In genomic region chr13:36066676-36067075, GRCm38 (mm10) we compare ENCODE assay signal across 24 mouse cellular contexts. TPM values are rescaled to one million over a fixed set of nuclear protein-coding genes. Genes with fewer than 3 reads are reported as not detected.
DNase-seq lines count a peak whose midpoint lies in the region; ATAC-seq and TF ChIP-seq lines count a peak whose summit lies in the region.
"Had no signal": no experiment of that assay in that cellular context is flagged by ENCODE, and none has a peak within 500 bp of the region (broad histone marks: within the 10 kb centered on the region; RNA-seq: fewer than 3 reads in every experiment).

No protein-coding gene starts in this region.

- no peaks in the 10 kb centered on the region for H3K27me3 ChIP-seq in embryonic facial prominence, embryonic 14.5 days (replicated peaks; ENCODE audit: control insufficient read depth, insufficient read depth, low read length)
- no peaks in the 10 kb centered on the region for H3K27me3 ChIP-seq in embryonic facial prominence, embryonic 10.5 days (replicated peaks; ENCODE audit: low read depth, poor library complexity, severe bottlenecking)
- H3K27me3 ChIP-seq in lung, postnatal 0 days (replicated peaks; ENCODE audit: insufficient read depth, low read length): no peaks in the 10 kb centered on the region
- no peaks in the 10 kb centered on the region for H3K27me3 ChIP-seq in stomach, embryonic 16.5 days (ENCODE audit: control insufficient read depth, insufficient read depth, low read length)
- H3K27me3 ChIP-seq in stomach, postnatal 0 days (ENCODE audit: control insufficient read depth, insufficient read depth, low read length): no peaks in the 10 kb centered on the region
- H3K27me3 ChIP-seq: CH12.LX; embryonic facial prominence, embryonic 13.5 days; forebrain, embryonic 13.5 days; forebrain, embryonic 15.5 days; Patski had no signal

- no peak for ATAC-seq in embryonic facial prominence, embryonic 14.5 days (ENCODE audit: low read depth)
- ATAC-seq in lung, postnatal 0 days: peak; percentile 57; the same call in 1 of the 2 replicates
- no peak for ATAC-seq in stomach, embryonic 16.5 days (ENCODE audit: insufficient read depth, low FRiP score)
- ATAC-seq in stomach, postnatal 0 days (ENCODE audit: low FRiP score, low TSS enrichment): no peak
- ATAC-seq: activated CD4-positive, CD25-positive, alpha-beta regulatory T cell, adult 4 months; CD4-positive, CD25-positive, alpha-beta regulatory T cell, adult 4 months; forebrain, embryonic 13.5 days; forebrain, embryonic 15.5 days; forebrain, postnatal 0 days; Patski had no signal

- no peak overlapping the region for H3K4me3 ChIP-seq in embryonic facial prominence, embryonic 14.5 days (ENCODE audit: low read depth, low read length)
- no peak overlapping the region for H3K4me3 ChIP-seq in embryonic facial prominence, embryonic 10.5 days
- no peak overlapping the region for H3K4me3 ChIP-seq in lung, postnatal 0 days (ENCODE audit: low read depth, low read length)
- no peak overlapping the region for H3K4me3 ChIP-seq in stomach, embryonic 16.5 days (replicated peaks; ENCODE audit: low read length)
- no peak overlapping the region for H3K4me3 ChIP-seq in stomach, postnatal 0 days (ENCODE audit: low read depth, low read length)
- H3K4me3 ChIP-seq: embryonic facial prominence, embryonic 13.5 days; forebrain, embryonic 13.5 days; forebrain, embryonic 15.5 days had no signal

- no peaks in the 10 kb centered on the region for H3K4me1 ChIP-seq in embryonic facial prominence, embryonic 14.5 days (ENCODE audit: control insufficient read depth, insufficient read depth, low read length)
- no peaks in the 10 kb centered on the region for H3K4me1 ChIP-seq in embryonic facial prominence, embryonic 10.5 days
- H3K4me1 ChIP-seq in lung, postnatal 0 days (ENCODE audit: insufficient read depth, low read depth, low read length): no peaks in the 10 kb centered on the region
- peaks cover 3% of the 10 kb centered on the region; the same call in 1 of the 2 replicates for H3K4me1 ChIP-seq in stomach, embryonic 16.5 days (ENCODE audit: control insufficient read depth, insufficient read depth, low read length)
- H3K4me1 ChIP-seq in stomach, postnatal 0 days (replicated peaks; ENCODE audit: control insufficient read depth, insufficient read depth): no peaks in the 10 kb centered on the region
- H3K4me1 ChIP-seq: embryonic facial prominence, embryonic 13.5 days; forebrain, embryonic 13.5 days; forebrain, embryonic 15.5 days had no signal

- DNase-seq in embryonic facial prominence, embryonic 14.5 days (ENCODE audit: low spot score): peak; percentile 30
- DNase-seq in embryonic facial prominence, embryonic 10.5 days (ENCODE audit: low spot score): no peak
- DNase-seq in lung, postnatal 0 days (ENCODE audit: low spot score): peak; percentile 52
- no peak for DNase-seq in lung, adult 18-20 months
- DNase-seq in stomach, postnatal 0 days (ENCODE audit: low spot score): no peak
- DNase-seq: adrenal gland, adult 8-10 months; adrenal gland, postnatal 14 days; adrenal gland, postnatal 36 days; B cell, adult 2 months; cerebellum, adult 11-12 months; cerebellum, adult 2 months; cerebellum, adult 9-10 months; cerebellum, postnatal 10 days; cerebellum, postnatal 25 days; forebrain, postnatal 0 days had no signal

- no peak overlapping the region for H3K27ac ChIP-seq in embryonic facial prominence, embryonic 14.5 days (replicated peaks; ENCODE audit: low read depth, low read length)
- no peak overlapping the region for H3K27ac ChIP-seq in embryonic facial prominence, embryonic 10.5 days (replicated peaks)
- H3K27ac ChIP-seq in lung, postnatal 0 days (ENCODE audit: low read length): no peak overlapping the region
- H3K27ac ChIP-seq in stomach, embryonic 16.5 days (ENCODE audit: low read length): peak overlapping the region; percentile 6; the same call in 1 of the 2 replicates
- no peak overlapping the region for H3K27ac ChIP-seq in stomach, postnatal 0 days (replicated peaks)
- H3K27ac ChIP-seq: embryonic facial prominence, embryonic 13.5 days; forebrain, embryonic 13.5 days; forebrain, embryonic 15.5 days had no signal

- TF ChIP-seq CTCF in lung, postnatal 0 days (IDR thresholded peaks at IDR 0.05): no peak
- no peak for TF ChIP-seq CTCF in stomach, postnatal 0 days (IDR thresholded peaks at IDR 0.05; ENCODE audit: low read depth)

- no peak for TF ChIP-seq EP300 in lung, postnatal 0 days (IDR thresholded peaks at IDR 0.05)
- no peak for TF ChIP-seq EP300 in stomach, postnatal 0 days (optimal IDR thresholded peaks at IDR 0.05)

- no peaks in the 10 kb centered on the region for H3K36me3 ChIP-seq in embryonic facial prominence, embryonic 14.5 days (ENCODE audit: control insufficient read depth, insufficient read depth, low read length)
- H3K36me3 ChIP-seq in embryonic facial prominence, embryonic 10.5 days (replicated peaks): no peaks in the 10 kb centered on the region
- no peaks in the 10 kb centered on the region for H3K36me3 ChIP-seq in lung, postnatal 0 days (ENCODE audit: insufficient read depth, low read length)
- H3K36me3 ChIP-seq in stomach, embryonic 16.5 days (ENCODE audit: control insufficient read depth, insufficient read depth, low read length): no peaks in the 10 kb centered on the region
- no peaks in the 10 kb centered on the region for H3K36me3 ChIP-seq in stomach, postnatal 0 days (ENCODE audit: control insufficient read depth, insufficient read depth, low read length)
- H3K36me3 ChIP-seq: embryonic facial prominence, embryonic 13.5 days; forebrain, embryonic 15.5 days had no signal

- no peak overlapping the region for H3K4me2 ChIP-seq in embryonic facial prominence, embryonic 14.5 days (ENCODE audit: low read depth, low read length)
- no peak overlapping the region for H3K4me2 ChIP-seq in lung, postnatal 0 days (replicated peaks; ENCODE audit: low read depth, low read length)
- no peak overlapping the region for H3K4me2 ChIP-seq in stomach, embryonic 16.5 days (ENCODE audit: low read depth, low read length)
- no peak overlapping the region for H3K4me2 ChIP-seq in stomach, postnatal 0 days (replicated peaks; ENCODE audit: low read depth)
- H3K4me2 ChIP-seq: embryonic facial prominence, embryonic 13.5 days; forebrain, embryonic 13.5 days; forebrain, embryonic 15.5 days had no signal

- H3K9me3 ChIP-seq in embryonic facial prominence, embryonic 14.5 days (ENCODE audit: control insufficient read depth, low read length): no peaks in the 10 kb centered on the region
- no peaks in the 10 kb centered on the region for H3K9me3 ChIP-seq in embryonic facial prominence, embryonic 10.5 days
- no peaks in the 10 kb centered on the region for H3K9me3 ChIP-seq in lung, postnatal 0 days (ENCODE audit: low read length)
- no peaks in the 10 kb centered on the region for H3K9me3 ChIP-seq in stomach, embryonic 16.5 days (replicated peaks; ENCODE audit: control insufficient read depth, low read length)
- no peaks in the 10 kb centered on the region for H3K9me3 ChIP-seq in stomach, postnatal 0 days (ENCODE audit: control insufficient read depth, low read length)
- H3K9me3 ChIP-seq: embryonic facial prominence, embryonic 13.5 days; forebrain, embryonic 13.5 days; forebrain, embryonic 15.5 days; G1E had no signal

- 65% methylated on average over 2 of the region's 2 CpGs for WGBS in embryonic facial prominence, embryonic 14.5 days
- WGBS in embryonic facial prominence, embryonic 10.5 days: 82% methylated on average over 2 of the region's 2 CpGs
- 66% methylated on average over 2 of the region's 2 CpGs for WGBS in lung, postnatal 0 days
- 45% methylated on average over 2 of the region's 2 CpGs for WGBS in stomach, embryonic 16.5 days
- 40% methylated on average over 2 of the region's 2 CpGs for WGBS in stomach, postnatal 0 days

- H3K9ac ChIP-seq in embryonic facial prominence, embryonic 14.5 days (ENCODE audit: low read depth, low read length): no peak overlapping the region
- no peak overlapping the region for H3K9ac ChIP-seq in lung, postnatal 0 days (replicated peaks; ENCODE audit: low read depth)
- H3K9ac ChIP-seq in stomach, embryonic 16.5 days (ENCODE audit: low read length): no peak overlapping the region
- no peak overlapping the region for H3K9ac ChIP-seq in stomach, postnatal 0 days (ENCODE audit: low read length)
- H3K9ac ChIP-seq: embryonic facial prominence, embryonic 13.5 days; forebrain, embryonic 13.5 days; forebrain, embryonic 15.5 days; forebrain, postnatal 0 days had no signal

RNA-seq across cellular contexts. Expression of gene Fars2, which starts 50.5 kb away (rescaled TPM):
- polyA plus RNA-seq in embryonic facial prominence, embryonic 14.5 days (2014; fragmentation: Nextera tagmentation; extraction: Ambion mirVana): 32.5 and 37.8 TPM in 2 replicates
- 23.5 and 26.4 TPM in 2 replicates for polyA plus RNA-seq in embryonic facial prominence, embryonic 10.5 days (2016; fragmentation: Nextera tagmentation; extraction: Ambion mirVana)
- 32.9 and 33.2 TPM in 2 replicates for polyA plus RNA-seq in lung, postnatal 0 days (2015; fragmentation: Nextera tagmentation; extraction: Ambion mirVana)
- 34.6 and 38.1 TPM in 2 replicates for polyA plus RNA-seq in stomach, embryonic 16.5 days (2015; fragmentation: Nextera tagmentation; extraction: Ambion mirVana)
- polyA plus RNA-seq in stomach, postnatal 0 days (2015; fragmentation: Nextera tagmentation; extraction: Ambion mirVana): 31.7 and 35.8 TPM in 2 replicates

RNA-seq across cellular contexts. Expression of gene Lyrm4, which starts 50.6 kb away (rescaled TPM):
- 22.7 and 24.8 TPM in 2 replicates for polyA plus RNA-seq in embryonic facial prominence, embryonic 14.5 days (2014; fragmentation: Nextera tagmentation; extraction: Ambion mirVana)
- polyA plus RNA-seq in embryonic facial prominence, embryonic 10.5 days (2016; fragmentation: Nextera tagmentation; extraction: Ambion mirVana): 21.6 and 22.7 TPM in 2 replicates
- polyA plus RNA-seq in lung, postnatal 0 days (2015; fragmentation: Nextera tagmentation; extraction: Ambion mirVana): 23.5 and 26.7 TPM in 2 replicates
- polyA plus RNA-seq in stomach, embryonic 16.5 days (2015; fragmentation: Nextera tagmentation; extraction: Ambion mirVana): 21.1 and 21.8 TPM in 2 replicates
- polyA plus RNA-seq in stomach, postnatal 0 days (2015; fragmentation: Nextera tagmentation; extraction: Ambion mirVana): 20.7 and 20.9 TPM in 2 replicates

Comparison
In these comparisons a context has a peak if more than half of its experiments do, and no peak if none do; other contexts are left out.
1. DNase-seq: peak in embryonic facial prominence, embryonic 14.5 days (single experiment) and lung, postnatal 0 days (single experiment); none in embryonic facial prominence, embryonic 10.5 days (single experiment), lung, adult 18-20 months (0 of 2) and stomach, postnatal 0 days (single experiment).